Mouse (Mus musculus) hindbrain, embryonic 14.5 days (tissue): ENCODE results near the gene Micall2. TPM values are rescaled to one million over a fixed set of nuclear protein-coding genes. Genes with fewer than 3 reads are reported as not detected.
A peak's percentile ranks its signal among the peaks of the same experiment; 100 is the strongest.

Experiments
- ATAC-seq: fragments of 200-750 bp; cut with Nextera tagmentation; 2 replicates; pipeline ENCODE4 v1.8.0; 2017; ENCODE audit warnings: moderate number of reproducible peaks, mild to moderate bottlenecking, moderate TSS enrichment, moderate library complexity; ENCODE audit not compliant: low FRiP score
- DNase-seq: peaks from one replicate; pipeline ENCODE4 v3.0.0-alpha.2; 2015; ENCODE audit warnings: low spot score
- H3K27ac ChIP-seq: fragments of 300-500 bp; sonication (generic); 2 replicates; pipeline ENCODE4 v1.5.1; 2014; ENCODE audit warnings: mild to moderate bottlenecking, moderate library complexity
- H3K27me3 ChIP-seq: fragments of 300-500 bp; sonication (generic); 2 replicates; pipeline ENCODE4 v1.6.1; 2014; ENCODE audit warnings: mild to moderate bottlenecking, low read length, mixed read lengths; ENCODE audit not compliant: control insufficient read depth, insufficient read depth
- H3K36me3 ChIP-seq: fragments of 300-500 bp; sonication (generic); replicated peaks from 2 replicates; pipeline ENCODE4 v1.6.1; 2014; ENCODE audit not compliant: control insufficient read depth, insufficient read depth
- H3K4me1 ChIP-seq: fragments of 300-500 bp; sonication (generic); replicated peaks from 2 replicates; pipeline ENCODE4 v1.6.1; 2014; ENCODE audit warnings: antibody characterized with exemption, low read length, mixed read lengths; ENCODE audit not compliant: control insufficient read depth, insufficient read depth
- H3K4me2 ChIP-seq: fragments of 300-500 bp; sonication (generic); replicated peaks from 2 replicates; pipeline ENCODE4 v1.6.1; 2014; ENCODE audit warnings: mild to moderate bottlenecking, moderate library complexity
- H3K4me3 ChIP-seq: fragments of 300-500 bp; sonication (generic); replicated peaks from 2 replicates; pipeline ENCODE4 v1.5.1; 2014; ENCODE audit warnings: mild to moderate bottlenecking, low read length
- H3K9ac ChIP-seq: fragments of 300-500 bp; sonication (generic); 2 replicates; pipeline ENCODE4 v1.6.1; 2014
- H3K9me3 ChIP-seq: fragments of 300-500 bp; sonication (generic); 2 replicates; pipeline ENCODE4 v1.6.1; 2016; ENCODE audit warnings: low read length; ENCODE audit not compliant: control insufficient read depth
- WGBS: fragments of 180-500 bp; shearing (Covaris S2); extraction: QIAGEN DNeasy Blood & Tissue Kit; methylation state at CpG from one replicate; pipeline ENCODE4 v1.1.7; 2014; 5-methylcytosine and 5-hydroxymethylcytosine counted together
- polyA plus RNA-seq: library from polyadenylated mRNA; unstranded; fragments of >200 nt; fragmentation: Nextera tagmentation; extraction: Ambion mirVana; gene quantifications from 2 replicates; pipeline ENCODE4 v1.2.1, GENCODE M21; 2014

Gene Micall2
- polyA plus RNA-seq, 1 experiment from 2014 or later = 10.6 TPM

- DNase-seq (no peak), ATAC-seq (no peak)
- H3K4me1 ChIP-seq = peaks cover 30% of the 10 kb centered on the region
- no peak overlapping the region for H3K9ac ChIP-seq
- no peaks in the 10 kb centered on the region for H3K9me3 ChIP-seq
- no peaks in the 10 kb centered on the region for H3K27me3 ChIP-seq
- no peaks in the 10 kb centered on the region for H3K36me3 ChIP-seq
- WGBS = 86% methylated on average over 3 of the region's 3 CpGs
- no peak overlapping the region for H3K4me3 ChIP-seq
- H3K4me2 ChIP-seq = peak overlapping the region; percentile 81; the same call in 1 of the 2 replicates
- H3K27ac ChIP-seq = no peak overlapping the region
Measured at GRCm38 (mm10) chr5:139734016-139734415, 2.1 kb downstream of the Micall2 start.

- Histone ChIP-seq H3K4me3 (no peak overlapping the region), H3K9ac (no peak overlapping the region), H3K4me1 (peaks cover 30% of the 10 kb centered on the region), H3K27me3 (no peaks in the 10 kb centered on the region), H3K4me2 (no peak overlapping the region), H3K36me3 (no peaks in the 10 kb centered on the region), H3K27ac (no peak overlapping the region), H3K9me3 (no peaks in the 10 kb centered on the region)
- no peak for ATAC-seq
- DNase-seq = no peak
- WGBS = 66% methylated on average over 11 of the region's 11 CpGs
Measured at GRCm38 (mm10) chr5:139732634-139733107, 3.5 kb downstream of the Micall2 start.

GRCm38 (mm10) chr5:139730712-139731486, 5.2 kb downstream of the Micall2 start:
- Histone ChIP-seq H3K36me3 (no peaks in the 10 kb centered on the region), H3K9me3 (no peaks in the 10 kb centered on the region), H3K4me3 (no peak overlapping the region), H3K9ac (peak overlapping the region; percentile 10; the same call in 1 of the 2 replicates), H3K27ac (0 out of 2 replicates have a peak overlapping the region, but pooled peaks have one; percentile 35), H3K4me2 (no peak overlapping the region), H3K4me1 (peaks cover 30% of the 10 kb centered on the region), H3K27me3 (no peaks in the 10 kb centered on the region)
- WGBS = 54% methylated on average over 8 of the region's 8 CpGs
- DNase-seq (no peak), ATAC-seq (no peak)

GRCm38 (mm10) chr5:139727261-139727660, 8.9 kb downstream of the Micall2 start:
- H3K36me3 ChIP-seq = no peaks in the 10 kb centered on the region
- H3K4me3 ChIP-seq = no peak overlapping the region
- H3K4me2 ChIP-seq = no peak overlapping the region
- no peaks in the 10 kb centered on the region for H3K9me3 ChIP-seq
- 86% methylated on average over 11 of the region's 11 CpGs for WGBS
- H3K27ac ChIP-seq = no peak overlapping the region
- no peak for DNase-seq
- no peak for ATAC-seq
- peaks cover 15% of the 10 kb centered on the region for H3K4me1 ChIP-seq
- H3K9ac ChIP-seq = no peak overlapping the region
- H3K27me3 ChIP-seq = no peaks in the 10 kb centered on the region

- no peak for ATAC-seq
- no peaks in the 10 kb centered on the region for H3K27me3 ChIP-seq
- no peak for DNase-seq
- 85% methylated on average over 3 of the region's 3 CpGs for WGBS
- no peak overlapping the region for H3K9ac ChIP-seq
- no peak overlapping the region for H3K4me2 ChIP-seq
- H3K36me3 ChIP-seq = 0 out of 2 replicates have a peak, but pooled peaks cover 3% of the 10 kb centered on the region
- H3K9me3 ChIP-seq = no peaks in the 10 kb centered on the region
- peaks cover 12% of the 10 kb centered on the region for H3K4me1 ChIP-seq
- no peak overlapping the region for H3K27ac ChIP-seq
- no peak overlapping the region for H3K4me3 ChIP-seq
Measured at GRCm38 (mm10) chr5:139726186-139726585, 9.9 kb downstream of the Micall2 start.

- Histone ChIP-seq H3K9me3 (no peaks in the 10 kb centered on the region), H3K27me3 (no peaks in the 10 kb centered on the region), H3K27ac (no peak overlapping the region), H3K4me2 (no peak overlapping the region), H3K4me1 (no peaks in the 10 kb centered on the region), H3K4me3 (no peak overlapping the region), H3K9ac (no peak overlapping the region), H3K36me3 (0 out of 2 replicates have a peak, but pooled peaks cover 4% of the 10 kb centered on the region)
- no peak for ATAC-seq
- 56% methylated on average over 10 of the region's 10 CpGs for WGBS
- no peak for DNase-seq
Measured at GRCm38 (mm10) chr5:139724336-139725116, 11.6 kb downstream of the Micall2 start.

- 65% methylated on average over 9 of the region's 9 CpGs for WGBS
- no peak overlapping the region for H3K9ac ChIP-seq
Measured at GRCm38 (mm10) chr5:139723113-139723512, 13.0 kb downstream of the Micall2 start.

GRCm38 (mm10) chr5:139722709-139723108, 13.4 kb downstream of the Micall2 start:
- Histone ChIP-seq H3K9ac (no peak overlapping the region), H3K4me2 (no peak overlapping the region), H3K36me3 (0 out of 2 replicates have a peak, but pooled peaks cover 4% of the 10 kb centered on the region), H3K4me3 (no peak overlapping the region), H3K27me3 (no peaks in the 10 kb centered on the region), H3K27ac (no peak overlapping the region), H3K4me1 (peaks cover 4% of the 10 kb centered on the region), H3K9me3 (no peaks in the 10 kb centered on the region)
- ATAC-seq (no peak), DNase-seq (no peak)
- 76% methylated on average over 6 of the region's 6 CpGs for WGBS

More at GRCm38 (mm10) chr5:139723113-139723512, 13.0 kb downstream of the Micall2 start:
- ATAC-seq = no peak
- no peaks in the 10 kb centered on the region for H3K27me3 ChIP-seq
- H3K4me3 ChIP-seq = no peak overlapping the region
- H3K4me1 ChIP-seq = peaks cover 4% of the 10 kb centered on the region
- H3K27ac ChIP-seq = no peak overlapping the region
- no peak overlapping the region for H3K4me2 ChIP-seq
- 0 out of 2 replicates have a peak, but pooled peaks cover 4% of the 10 kb centered on the region for H3K36me3 ChIP-seq
- no peaks in the 10 kb centered on the region for H3K9me3 ChIP-seq
- no peak for DNase-seq

- H3K4me2 ChIP-seq = no peak overlapping the region
- H3K27ac ChIP-seq = no peak overlapping the region
- H3K9ac ChIP-seq = no peak overlapping the region
- no peak overlapping the region for H3K4me3 ChIP-seq
- H3K36me3 ChIP-seq = 0 out of 2 replicates have a peak, but pooled peaks cover 4% of the 10 kb centered on the region
- WGBS = 57% methylated on average over 7 of the region's 7 CpGs
- no peaks in the 10 kb centered on the region for H3K27me3 ChIP-seq
- DNase-seq = no peak
- peaks cover 4% of the 10 kb centered on the region for H3K4me1 ChIP-seq
- H3K9me3 ChIP-seq = no peaks in the 10 kb centered on the region
- ATAC-seq = no peak; the same call in 1 of the 2 replicates
Measured at GRCm38 (mm10) chr5:139718949-139719348, 17.2 kb downstream of the Micall2 start.
